In the genomic region with DNA sequence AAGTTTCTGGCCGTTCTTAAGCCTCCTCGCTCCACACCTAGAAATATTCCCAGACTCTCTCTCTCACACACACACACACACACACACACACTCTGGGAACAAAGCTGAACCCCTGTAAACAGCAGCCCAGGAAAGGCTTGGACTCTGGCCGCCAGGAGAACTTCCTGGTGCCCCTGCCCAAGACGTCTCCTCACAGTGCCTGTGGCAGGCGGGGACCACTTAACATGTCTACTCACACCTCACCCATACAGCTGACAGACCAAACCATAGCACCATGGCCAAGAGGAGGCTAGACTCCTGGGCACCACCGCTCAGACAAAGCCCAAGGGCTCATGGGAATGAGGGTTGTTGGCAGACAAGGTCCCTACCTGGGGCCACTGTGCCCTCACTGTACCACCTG, we compare ENCODE assay signal across 14 mouse cellular contexts.
"Had no signal": no experiment of that assay in that cellular context is flagged by ENCODE, and none has a peak within 500 bp of the region (broad histone marks: within the 10 kb centered on the region; RNA-seq: fewer than 3 reads in every experiment).

No protein-coding gene starts in this region.

- H3K27me3 ChIP-seq: limb, embryonic 15.5 days; midbrain, embryonic 15.5 days; neural tube, embryonic 13.5 days had no signal

- H3K4me2 ChIP-seq: limb, embryonic 15.5 days; midbrain, embryonic 11.5 days; midbrain, embryonic 15.5 days; neural tube, embryonic 13.5 days had no signal

- H3K36me3 ChIP-seq: limb, embryonic 15.5 days; midbrain, embryonic 15.5 days; neural tube, embryonic 13.5 days had no signal

- ATAC-seq: midbrain, embryonic 15.5 days had no signal

- H3K27ac ChIP-seq: limb, embryonic 15.5 days; liver, embryonic 14.5 days; midbrain, embryonic 15.5 days; neural tube, embryonic 13.5 days had no signal

- DNase-seq: kidney, adult 8-10 months; kidney, postnatal 25 days; lung, adult 18-20 months; lung, postnatal 4 days; retina, postnatal 1 day; right cerebral cortex, postnatal 14 days; thymus, adult 18-20 months; thymus, postnatal 14 days had no signal

- H3K9me3 ChIP-seq: limb, embryonic 15.5 days; midbrain, embryonic 15.5 days; neural tube, embryonic 13.5 days had no signal

- H3K9ac ChIP-seq: limb, embryonic 15.5 days; liver, embryonic 14.5 days; midbrain, embryonic 15.5 days; neural tube, embryonic 13.5 days had no signal

- H3K4me3 ChIP-seq: limb, embryonic 15.5 days; megakaryocyte, embryonic 14.5 days; midbrain, embryonic 15.5 days; neural tube, embryonic 13.5 days had no signal
